Mouse (Mus musculus) gastrocnemius, postnatal 36 days (tissue): ENCODE results near the gene Gtpbp10. TPM values are rescaled to one million over a fixed set of nuclear protein-coding genes. Genes with fewer than 3 reads are reported as not detected.

Source experiments
- DNase-seq, 2 experiments: peaks; one replicate each; pipeline ENCODE4 v3.0.0; 2022
- intact Hi-C: fragments of 180-260 bp; cut with DNase I; formaldehyde crosslinking; loops from one replicate; pipeline ENCODE4 v1.15.1; 2025
- long read RNA-seq, 2 experiments: library from polyadenylated mRNA; stranded (forward); transcript quantifications; one replicate each; pipeline ENCODE4 v2.0.0; 2021
- total RNA-seq, 2 experiments: library from RNA; stranded (reverse); gene quantifications; 2 replicates each; pipeline ENCODE4 v1.2.3; 2021

Gtpbp10 gene
- 1 to 10 TPM; 5.0 to 6.0 TPM for total RNA-seq
- long read RNA-seq, experiment 1, partial matches to known transcripts, result 0 of 1 reads
- long read RNA-seq, experiment 1, other reads (novel, unspliced or antisense), result 0 of 1 reads
- long read RNA-seq, experiment 2, partial matches to known transcripts, result 0 of 6 reads
- long read RNA-seq, experiment 2, other reads (novel, unspliced or antisense), result 3 of 6 reads

DNA sequence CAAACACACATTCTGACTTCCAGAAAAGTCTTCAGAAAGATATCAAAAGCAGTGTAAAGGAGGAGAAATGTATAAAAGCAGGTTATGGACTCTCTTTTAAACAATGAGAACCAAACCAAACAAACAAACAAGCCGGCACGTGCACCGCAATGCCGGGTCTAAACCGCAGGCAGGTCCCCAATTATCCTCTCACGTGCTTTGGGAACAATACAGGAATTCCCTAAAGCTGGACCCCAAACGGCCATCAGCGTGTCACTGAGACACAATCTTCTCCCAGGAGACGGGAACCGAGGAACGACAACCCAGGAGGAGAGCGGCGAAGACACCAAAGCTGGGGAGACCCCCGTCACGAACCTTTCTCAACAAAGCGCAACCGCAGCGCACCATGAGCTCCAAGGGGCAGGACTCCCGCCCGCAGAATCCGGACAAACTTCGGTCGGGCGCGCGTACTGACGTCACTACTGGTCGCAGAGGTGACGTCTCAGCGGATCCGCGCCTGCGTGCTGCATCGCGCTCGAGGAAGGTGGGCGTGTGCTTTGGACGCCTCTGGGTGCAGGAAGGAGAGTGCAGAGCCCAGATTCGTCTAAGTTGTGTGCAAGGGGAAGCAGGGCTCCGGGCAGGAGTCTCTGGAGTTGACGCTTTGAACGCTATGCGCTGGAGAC is at the start of gene Gtpbp10:
Gene Gtpbp10 (minus strand): TSS at position 460 of the 662 bp plus-strand sequence.
- peak; percentile 84 to 90 for DNase-seq
- intact Hi-C loops, result no loop called here

DNA sequence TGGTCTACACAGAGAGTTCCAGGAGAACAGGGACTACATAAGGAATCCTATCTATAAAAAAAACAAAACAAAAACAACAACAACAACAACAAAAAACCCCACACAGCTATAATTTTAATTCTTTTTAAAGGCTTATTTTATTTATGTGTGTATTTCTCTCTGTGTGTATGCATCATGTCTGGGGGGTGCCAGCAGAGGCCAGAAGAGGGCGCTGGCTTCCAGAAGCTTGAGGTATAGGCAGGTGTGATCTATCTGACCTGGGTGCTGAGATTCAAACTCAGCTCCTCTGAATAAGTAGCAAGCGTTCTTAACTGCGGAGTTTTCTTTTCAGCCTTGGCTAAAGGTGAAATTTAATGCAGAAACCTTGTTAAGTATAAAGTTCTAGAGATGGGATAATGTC is 28.3 kb upstream of the Gtpbp10 start:
- intact Hi-C loops, result no loop called here
- no peak for DNase-seq

DNA sequence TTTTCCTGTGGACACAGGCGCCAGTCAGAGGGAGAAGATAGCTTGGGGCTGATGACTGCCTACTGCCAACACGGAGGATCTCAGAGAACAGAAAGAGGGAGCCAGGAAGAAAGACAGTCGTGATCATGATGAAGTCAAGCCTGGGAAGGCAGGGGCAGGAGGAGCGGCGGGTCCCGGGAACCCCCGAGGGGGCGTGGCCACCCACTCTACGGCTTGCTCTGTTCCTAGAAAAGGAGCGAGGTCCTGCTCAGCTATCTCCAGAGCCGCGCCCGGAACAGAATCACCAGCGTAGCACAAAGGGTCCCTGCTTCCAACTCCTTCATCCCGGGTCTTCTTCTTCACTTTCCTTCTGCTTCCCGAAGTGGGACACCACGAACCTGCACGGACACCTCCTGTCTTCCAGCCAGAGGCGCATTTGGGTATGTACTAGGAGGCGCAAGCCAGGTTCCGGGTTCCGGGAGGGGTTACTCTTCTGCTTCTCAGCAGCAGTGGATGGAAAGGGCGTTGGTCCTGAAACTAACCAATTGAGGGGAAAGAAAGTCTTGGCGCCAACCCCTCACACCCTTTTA is 14.5 kb upstream of the Gtpbp10 start, which contains the start of gene Gm8773:
Gene Gm8773 (plus strand): TSS at position 51 of the 569 bp plus-strand sequence.
- intact Hi-C loops, result no loop called here
- DNase-seq, result peak in 1 of 2 experiments; percentile 4

DNA sequence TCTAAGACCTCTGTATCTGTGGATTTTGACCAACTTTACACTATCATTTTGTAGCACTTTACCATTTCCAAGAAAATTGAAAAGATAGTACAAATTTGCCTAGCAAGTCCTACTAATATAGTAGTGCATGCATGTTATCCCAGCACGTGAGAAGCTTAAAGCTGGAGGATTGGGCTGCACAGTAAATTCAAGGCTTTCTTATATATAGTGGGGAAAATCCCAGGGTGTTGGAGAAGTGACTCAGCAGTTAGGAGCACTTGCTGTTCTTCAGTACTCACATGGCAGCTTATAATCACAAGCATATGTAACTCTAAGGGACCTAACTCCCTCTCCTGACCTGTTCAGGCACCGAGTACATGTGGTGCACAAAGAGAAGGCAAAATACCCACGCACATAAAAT is 3.1 kb upstream of the Gtpbp10 start:
- intact Hi-C loops, result no loop called here
- DNase-seq, result no peak

DNA sequence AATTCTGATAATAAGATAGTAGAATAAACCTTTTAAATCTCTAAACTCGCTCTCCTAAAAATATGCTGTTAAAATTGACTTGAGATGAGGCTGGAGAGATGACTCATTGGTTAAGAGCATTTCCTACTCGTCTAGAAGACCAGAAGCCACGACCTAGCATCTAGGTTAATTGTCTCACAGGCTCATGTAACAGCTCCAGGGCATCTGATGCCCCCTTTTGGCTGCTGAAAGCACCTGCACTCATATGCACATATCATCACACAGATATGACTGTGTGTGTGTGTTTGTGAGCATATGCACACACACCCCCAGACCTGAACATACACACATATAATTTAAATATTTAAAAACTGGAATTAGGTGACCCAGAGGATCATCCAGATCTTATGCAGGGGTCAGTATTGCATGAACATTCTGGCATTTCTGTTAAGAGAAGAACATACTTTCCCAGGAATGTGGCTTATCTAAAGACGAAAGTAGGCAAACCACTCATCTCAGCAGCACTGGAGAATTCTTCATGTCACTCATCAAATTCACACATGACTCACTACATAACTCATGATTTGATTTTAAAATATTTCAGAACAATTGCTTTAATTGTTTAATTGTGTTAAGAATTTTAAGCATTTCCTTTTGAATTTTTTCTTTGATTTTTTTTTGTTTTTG is 1.8 kb upstream of the Gtpbp10 start:
- DNase-seq, result no peak
- intact Hi-C loops, result no loop called here

DNA sequence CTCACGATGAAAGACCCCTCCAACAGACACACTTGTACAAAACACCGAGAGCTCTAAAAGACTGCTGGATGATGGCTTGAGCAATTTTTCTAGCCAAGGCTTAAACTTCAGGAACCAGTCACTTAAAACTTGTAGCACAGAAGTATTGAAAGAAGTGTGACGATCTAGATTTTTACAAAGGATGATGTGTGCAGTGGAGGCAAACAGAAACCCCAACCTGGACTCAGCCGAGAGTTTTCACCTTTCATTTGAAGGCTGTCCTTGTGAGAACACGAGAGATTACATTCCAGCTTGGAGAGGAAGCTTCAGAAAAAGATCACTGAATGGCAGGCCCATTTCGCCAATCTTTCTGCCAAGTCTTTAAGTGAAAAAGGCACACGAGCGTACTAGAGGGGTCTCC is 460 bp upstream of the Gtpbp10 start:
- intact Hi-C loops, result no loop called here
- no peak for DNase-seq

DNA sequence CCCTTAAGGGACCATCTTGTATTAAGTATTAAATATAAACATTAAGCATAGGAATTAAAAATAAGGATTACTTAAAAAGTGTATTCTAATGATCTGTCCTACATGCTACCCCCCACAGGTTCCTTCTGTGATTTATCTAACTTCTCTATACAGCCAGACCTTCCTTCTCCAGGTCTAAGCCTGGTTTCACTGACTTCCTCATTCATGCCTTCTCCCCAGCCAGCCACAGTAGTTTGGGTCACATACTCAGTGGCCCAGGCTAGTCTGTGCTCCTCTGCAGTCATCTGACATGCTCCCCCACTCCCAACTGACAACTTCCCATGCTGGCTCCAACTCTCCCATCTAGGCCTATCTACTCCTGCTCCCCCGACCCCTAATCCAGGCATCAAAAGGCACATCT is 8.2 kb downstream of the Gtpbp10 start:
- DNase-seq, result no peak
- intact Hi-C loops, result loop anchor here (5.0 kb wide), 1 partner anchor 34 kb away; no protein-coding TSS in a partner anchor

DNA sequence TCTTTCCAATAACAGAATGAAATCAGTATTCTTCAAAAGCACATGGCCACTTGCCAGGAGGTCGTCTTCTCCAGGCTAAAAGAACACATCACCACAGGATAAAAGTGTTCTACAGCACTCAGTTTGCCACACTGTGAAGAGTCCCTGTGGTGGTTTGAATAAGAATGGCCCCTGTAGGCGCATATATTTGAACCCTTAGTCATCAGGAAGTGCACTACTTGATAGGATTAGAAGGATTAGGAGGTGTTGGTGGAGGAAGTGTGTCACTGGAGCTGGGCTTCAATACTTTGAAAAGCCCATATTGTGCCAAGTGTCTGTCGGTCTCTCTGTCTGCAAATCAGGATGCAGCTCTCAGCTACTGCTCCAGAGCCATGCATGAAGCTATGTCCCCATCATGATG is 19.0 kb downstream of the Gtpbp10 start:
- no peak for DNase-seq
- intact Hi-C loops, result no loop called here

DNA sequence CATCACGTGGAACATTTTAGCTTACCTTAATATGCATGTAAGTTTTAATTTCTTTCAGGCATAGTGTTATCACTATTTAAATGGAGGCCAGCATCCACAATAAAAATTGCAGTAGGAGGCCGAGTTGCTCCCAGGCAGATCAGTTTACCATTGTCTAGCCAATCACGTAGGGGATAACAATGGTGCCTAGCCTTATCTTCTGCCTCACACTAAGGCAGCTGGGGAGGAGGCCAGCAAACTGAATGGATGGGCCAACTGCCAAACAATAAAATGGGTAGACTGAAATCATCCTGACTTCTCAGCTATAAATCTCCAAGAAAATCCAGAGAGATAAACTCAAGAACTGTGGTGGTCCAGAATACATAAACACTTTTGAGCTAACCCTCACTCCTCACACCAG is 19.6 kb downstream of the Gtpbp10 start:
- intact Hi-C loops, result no loop called here

DNA sequence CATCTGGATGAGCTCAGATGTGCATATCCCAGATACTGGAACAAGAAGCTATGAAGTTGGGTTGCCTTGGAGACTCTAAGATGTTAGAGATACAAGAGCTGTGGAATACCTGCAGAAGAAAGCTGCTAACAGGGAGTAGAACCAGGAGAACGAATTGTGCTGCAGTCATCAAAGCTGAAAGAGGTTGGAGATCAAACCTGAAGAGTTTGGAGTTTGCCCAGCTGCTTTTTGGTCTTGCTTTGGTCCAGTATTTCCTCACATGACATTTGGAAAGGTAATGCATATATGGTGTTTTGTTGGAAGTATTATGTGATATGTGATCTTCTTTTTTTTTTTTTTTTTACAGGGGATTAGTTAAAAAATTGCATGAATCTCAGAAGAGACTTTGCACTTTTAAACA is 23.2 kb downstream of the Gtpbp10 start:
- intact Hi-C loops, result no loop called here

More for the DNA sequence above, 19.6 kb downstream of the Gtpbp10 start:
- no peak for DNase-seq

DNA sequence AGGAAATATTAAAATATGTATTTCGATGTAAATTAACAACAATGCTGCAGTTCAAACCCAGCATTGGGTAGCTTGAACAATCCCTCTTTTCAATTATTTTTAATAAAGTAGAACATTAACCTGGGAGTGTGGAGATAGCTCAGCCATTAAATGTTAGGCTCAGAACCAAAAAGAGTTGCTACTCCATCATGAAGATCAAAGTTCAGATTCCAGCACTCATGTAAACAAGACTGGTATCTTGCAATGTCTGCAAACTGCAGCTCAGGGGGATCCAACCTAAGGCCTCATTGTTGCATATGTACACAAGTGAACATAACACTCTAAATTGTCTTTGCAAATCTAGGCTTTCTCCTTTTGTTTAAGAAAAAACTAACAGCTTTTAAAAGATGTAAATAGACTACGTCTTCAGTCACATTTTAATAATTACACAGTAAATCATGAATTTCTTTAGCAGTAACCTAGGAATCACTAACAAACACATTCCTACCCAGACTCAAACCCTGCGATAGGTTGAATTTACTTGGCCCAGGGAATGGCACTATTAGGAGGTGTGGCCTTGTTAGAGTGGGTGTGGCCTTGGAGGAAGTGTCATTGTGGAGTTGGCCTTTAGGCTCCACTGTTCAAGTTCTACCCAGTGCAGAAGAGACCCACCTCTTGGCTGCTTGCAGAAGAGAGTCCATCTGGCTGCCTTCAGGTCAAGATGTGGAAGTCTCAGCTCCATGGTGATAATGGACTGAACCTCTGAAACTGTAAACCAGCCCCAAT is 25.5 kb downstream of the Gtpbp10 start:
- no peak for DNase-seq
- intact Hi-C loops, result no loop called here

More for the DNA sequence above, 23.2 kb downstream of the Gtpbp10 start:
- no peak for DNase-seq

DNA sequence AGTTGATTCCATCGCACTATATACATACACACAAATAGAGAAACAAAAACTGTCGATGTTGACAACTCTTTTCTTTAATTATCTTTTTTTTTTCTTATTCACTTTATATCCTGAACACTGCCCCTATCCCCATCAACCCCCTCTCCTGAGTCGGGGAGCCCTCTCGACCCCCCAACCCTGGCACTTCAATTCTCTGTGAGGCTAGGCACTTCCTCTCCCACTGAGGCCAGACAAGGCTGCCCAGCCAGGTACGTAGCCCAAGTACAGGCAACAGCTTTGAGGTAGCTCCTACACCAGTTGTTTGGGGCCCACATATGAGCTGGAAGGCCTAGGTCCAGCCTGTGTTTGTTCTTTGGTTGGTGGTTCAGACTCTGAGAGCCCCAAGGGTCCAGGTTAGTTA is 43.9 kb downstream of the Gtpbp10 start:
- no peak for DNase-seq
- intact Hi-C loops, result loop anchor here (5.0 kb wide), 1 partner anchor 37 kb away; no protein-coding TSS in a partner anchor

DNA sequence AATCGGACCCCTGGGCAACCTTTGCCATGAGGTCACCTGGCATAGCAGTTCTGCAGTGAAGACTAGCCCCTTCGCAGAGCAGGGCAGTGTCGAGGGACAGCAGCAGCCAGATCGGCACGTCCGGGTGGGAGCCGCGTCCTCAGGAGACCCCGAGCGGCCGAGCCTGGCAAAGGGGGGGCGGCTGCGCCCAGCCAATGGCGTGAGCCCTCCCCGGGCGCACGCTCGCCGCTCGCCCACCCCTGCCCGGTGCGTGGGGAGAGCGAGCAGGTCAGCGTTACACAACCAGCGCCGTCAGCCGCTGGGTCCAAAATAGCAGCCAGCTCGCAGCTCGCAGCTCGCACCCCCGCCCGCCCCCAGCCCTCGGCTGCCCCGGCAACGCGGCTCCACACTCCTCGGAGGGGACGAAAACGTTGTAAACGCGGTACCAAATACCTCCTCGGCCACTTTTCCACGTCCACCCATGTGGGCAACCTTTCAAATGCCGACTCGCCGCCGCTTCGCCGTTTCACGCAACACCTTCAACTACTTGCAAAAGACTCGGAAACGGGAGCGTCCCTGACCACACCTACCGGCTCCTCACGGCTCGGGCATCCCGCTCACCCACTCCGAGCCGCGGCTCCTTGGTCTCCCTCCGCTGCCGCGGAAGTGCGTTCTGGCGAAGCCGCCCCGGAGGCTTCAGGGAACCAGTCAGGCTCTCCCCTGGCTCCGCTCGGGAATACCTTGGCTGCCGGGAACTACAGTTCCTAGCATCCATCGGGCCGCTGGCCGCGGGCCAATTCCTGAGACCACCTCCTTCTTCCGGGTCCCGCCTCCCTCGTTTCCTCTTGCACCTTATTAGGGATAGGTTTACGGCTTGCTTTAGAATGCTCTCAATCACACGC is 44.9 kb downstream of the Gtpbp10 start, which contains the start of gene Cldn12:
Gene Cldn12 (minus strand): TSS at position 763 of the 881 bp plus-strand sequence.
- intact Hi-C loops, result loop anchor here (5.0 kb wide), 1 partner anchor 38 kb away; no protein-coding TSS in a partner anchor
- DNase-seq, result peak; percentile 94 to 97

DNA sequence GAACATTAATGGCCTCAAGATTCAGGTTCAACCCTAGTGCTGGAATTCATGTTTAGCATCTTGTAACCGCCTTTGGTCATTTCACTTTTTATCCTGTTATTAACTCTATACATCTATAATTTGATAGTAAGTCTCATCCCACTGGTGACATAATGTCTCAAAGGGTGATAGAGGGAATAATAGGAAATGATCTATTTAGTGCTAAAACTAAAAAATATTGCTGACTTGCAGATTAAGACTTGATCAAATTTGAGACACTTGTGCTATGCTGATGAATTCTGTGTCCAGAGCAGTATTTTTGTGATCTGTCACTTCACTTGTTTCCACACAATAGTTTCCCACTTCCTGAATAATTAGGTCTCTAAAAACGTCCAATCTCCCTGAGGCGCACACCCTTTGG is 47.9 kb downstream of the Gtpbp10 start:
- DNase-seq, result no peak
- intact Hi-C loops, result no loop called here

DNA sequence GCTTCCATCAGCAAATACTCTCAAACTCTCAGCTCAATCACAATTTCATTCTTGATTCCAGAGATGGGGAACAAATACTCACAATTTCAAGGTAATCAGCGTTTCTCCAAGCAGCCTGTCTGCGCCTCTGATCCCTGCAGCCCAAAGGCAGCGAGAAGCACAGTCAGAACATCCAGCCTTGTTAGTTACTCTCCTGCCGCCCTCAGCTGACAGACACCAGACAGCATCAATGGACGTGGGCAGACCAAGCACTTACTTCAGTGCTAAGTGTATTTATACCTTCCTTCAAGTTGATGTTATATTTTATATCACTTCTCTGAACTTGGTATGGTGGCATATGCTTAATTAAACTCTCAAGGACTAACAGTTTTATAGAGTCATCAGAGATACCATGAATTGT is 48.3 kb downstream of the Gtpbp10 start:
- no peak for DNase-seq
- intact Hi-C loops, result no loop called here

DNA sequence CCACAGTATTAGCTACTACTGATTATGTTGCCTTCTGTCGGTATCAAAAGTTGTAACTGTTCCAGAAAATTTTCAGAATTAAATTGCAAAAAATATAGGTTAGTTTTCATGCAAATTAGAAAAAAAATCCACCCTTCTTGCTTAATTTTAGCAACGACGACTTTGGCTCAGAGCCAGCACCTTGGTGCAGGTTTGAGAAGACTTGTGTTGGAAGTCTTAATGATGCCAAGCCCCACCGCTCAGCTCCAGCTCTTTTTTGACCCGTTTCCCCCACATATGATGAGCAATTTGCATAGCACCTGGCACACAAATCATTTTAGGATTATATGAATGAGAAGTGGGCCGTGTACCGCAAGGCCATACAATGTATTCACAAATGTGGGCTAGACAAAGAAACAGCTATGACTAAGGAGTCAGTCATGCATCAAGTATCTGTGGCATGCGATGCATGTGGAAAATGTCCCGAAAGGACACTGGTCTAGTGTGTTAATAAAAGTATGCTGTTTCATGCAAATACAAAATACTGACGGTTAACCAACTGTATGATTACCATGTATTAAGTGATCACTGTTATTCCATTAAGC is 48.9 kb downstream of the Gtpbp10 start:
- intact Hi-C loops, result no loop called here
- DNase-seq, result no peak

DNA sequence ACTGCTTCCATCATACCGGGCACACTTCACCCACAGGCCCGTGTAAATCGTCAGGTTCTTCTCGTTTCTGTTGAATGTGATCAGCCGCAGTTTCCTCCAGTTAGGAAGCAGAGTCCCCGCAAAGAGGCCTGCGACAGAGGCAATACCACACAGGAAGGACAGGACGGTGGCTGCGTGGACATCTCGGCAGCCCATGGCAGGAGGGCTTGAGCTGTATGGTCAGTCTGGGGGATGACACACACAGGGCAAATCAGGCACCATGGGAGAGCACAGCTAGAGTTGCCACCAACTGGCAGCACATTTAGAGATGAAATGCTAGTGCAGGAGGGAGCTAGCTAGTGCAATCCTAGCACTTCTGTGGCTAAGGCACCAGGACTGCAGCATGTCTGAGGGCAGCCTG is 51.1 kb downstream of the Gtpbp10 start:
- intact Hi-C loops, result loop anchor here (10.0 kb wide), 1 partner anchor 137 kb away; no protein-coding TSS in a partner anchor
- no peak for DNase-seq

DNA sequence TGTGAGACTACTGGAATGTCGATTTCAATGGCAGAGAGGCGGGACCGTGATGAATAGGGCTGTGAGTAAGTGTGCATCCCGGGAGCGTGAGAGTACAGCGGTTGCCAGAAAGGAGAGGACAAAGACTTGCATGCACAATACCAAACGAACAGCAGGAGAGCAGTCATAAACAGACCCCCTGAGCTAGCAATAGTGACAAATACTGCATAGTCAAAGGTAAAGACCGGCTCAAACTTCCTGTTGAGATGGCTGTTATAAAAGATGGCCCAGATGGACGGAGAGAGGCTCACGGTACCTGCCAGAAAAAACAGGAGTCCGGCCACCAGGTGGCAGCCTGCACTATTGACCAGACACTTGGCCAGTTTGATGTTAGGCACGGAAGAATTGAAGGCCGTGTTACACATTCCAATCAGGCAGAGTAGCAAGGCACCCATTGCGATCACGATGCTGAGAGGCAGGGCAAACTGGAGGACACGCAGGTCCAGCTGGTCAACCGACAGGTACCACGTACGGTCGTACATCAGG is 51.6 kb downstream of the Gtpbp10 start:
- intact Hi-C loops, result loop anchor here (10.0 kb wide), 1 partner anchor 137 kb away; no protein-coding TSS in a partner anchor
- peak; percentile 48 to 50 for DNase-seq

DNA sequence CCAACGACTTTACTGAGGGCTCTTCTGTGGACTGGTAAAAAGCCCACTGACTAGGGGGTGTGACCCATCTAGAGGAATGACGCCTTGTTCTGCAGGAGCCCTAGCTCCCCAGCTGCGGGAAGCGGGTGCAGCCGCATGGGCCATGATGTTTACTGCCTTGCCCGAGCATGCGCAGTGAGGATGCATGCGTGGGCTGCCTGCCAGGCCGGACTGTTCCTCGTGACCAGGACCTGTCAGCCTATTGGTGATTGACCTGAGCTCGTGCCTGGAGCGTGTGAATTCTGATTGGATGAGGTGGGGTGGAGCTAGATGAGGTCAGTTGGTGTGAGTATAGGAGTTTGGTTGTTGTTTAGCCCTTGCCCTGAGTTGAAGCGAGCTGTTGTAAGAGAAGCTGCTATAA is 54.9 kb downstream of the Gtpbp10 start:
- intact Hi-C loops, result loop anchor here (10.0 kb wide), 1 partner anchor 140 kb away; no protein-coding TSS in a partner anchor
- DNase-seq, result no peak
